Mouse (Mus musculus) erythroblast, adult 5-6 weeks (primary cell): Measurements from ENCODE around the gene 9130213A22Rik. TPM values are rescaled to one million over a fixed set of nuclear protein-coding genes. Genes with fewer than 3 reads are reported as not detected.
"Not testable (repeated sequence)": the region's sequence is repeated elsewhere in the genome, so short reads cannot be mapped to it uniquely, and the experiment has no call there.

ENCODE experiments used
- ATAC-seq: replicated peaks from 2 replicates; pipeline ENCODE4 v1.8.0; 2016; ENCODE audit warnings: moderate number of reproducible peaks, mild to moderate bottlenecking, moderate TSS enrichment, inconsistent platforms; ENCODE audit not compliant: poor library complexity, low FRiP score, severe bottlenecking
- total RNA-seq, 2 experiments: library from RNA; stranded (forward) in 1 of 2; stranded (reverse) in 1 of 2; fragments of 150-400 nt in 1 of 2; fragments of 200-764, 138-1000 nt in 1 of 2; gene quantifications; 2 replicates each; pipeline versions ENCODE4 v1.2.3 to v1.2.4; 2015 to 2017; ENCODE audit warnings: low replicate concordance in 2 of 2

9130213A22Rik gene
- total RNA-seq, 2 experiments from 2014 or later: not detected

DNA sequence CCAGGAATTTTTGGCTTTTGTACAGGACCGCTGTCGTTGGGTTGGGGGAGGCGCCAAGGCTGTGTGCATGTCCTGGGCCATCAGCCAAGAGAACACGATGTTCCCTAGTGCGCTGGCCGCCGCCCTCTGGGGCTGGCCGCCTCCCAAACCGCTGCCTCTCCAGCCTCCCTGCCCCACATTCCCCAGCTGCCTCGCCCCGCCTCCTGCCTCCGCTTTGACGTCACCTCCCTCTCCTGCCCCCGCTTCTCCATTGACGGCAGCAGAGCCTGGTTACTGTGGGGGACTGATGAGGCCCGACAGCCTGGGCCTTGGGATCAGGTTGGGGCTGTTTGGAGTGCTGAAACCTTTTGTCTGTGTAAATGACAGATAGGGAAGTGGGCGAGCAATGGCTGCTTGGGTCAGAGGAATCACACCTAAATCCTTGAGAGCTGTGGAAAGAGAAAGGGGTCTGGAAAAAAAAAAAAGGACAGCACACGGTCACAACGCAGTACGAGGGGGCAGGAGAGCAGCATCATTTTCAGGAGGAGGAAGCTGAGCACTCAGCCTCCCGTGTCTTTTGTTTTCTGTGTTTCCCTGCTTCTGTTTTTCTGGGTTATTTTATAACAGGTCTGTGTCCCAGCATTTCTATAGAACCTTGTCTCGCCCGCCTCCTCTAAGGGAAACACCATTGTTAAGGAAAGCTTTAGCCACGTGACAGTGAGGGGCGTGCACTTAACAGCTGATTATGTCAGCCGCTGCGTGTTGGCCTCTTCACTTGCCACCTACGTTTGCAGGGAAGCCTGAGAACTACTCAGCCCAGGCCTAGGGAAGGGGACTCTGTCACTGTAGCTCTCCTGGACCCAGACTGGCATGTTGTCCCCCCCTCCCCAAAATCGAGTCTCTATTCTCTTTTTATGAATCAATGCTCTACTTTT lies 25.1 kb downstream of the 9130213A22Rik start:
- peak; percentile 62 for ATAC-seq

DNA sequence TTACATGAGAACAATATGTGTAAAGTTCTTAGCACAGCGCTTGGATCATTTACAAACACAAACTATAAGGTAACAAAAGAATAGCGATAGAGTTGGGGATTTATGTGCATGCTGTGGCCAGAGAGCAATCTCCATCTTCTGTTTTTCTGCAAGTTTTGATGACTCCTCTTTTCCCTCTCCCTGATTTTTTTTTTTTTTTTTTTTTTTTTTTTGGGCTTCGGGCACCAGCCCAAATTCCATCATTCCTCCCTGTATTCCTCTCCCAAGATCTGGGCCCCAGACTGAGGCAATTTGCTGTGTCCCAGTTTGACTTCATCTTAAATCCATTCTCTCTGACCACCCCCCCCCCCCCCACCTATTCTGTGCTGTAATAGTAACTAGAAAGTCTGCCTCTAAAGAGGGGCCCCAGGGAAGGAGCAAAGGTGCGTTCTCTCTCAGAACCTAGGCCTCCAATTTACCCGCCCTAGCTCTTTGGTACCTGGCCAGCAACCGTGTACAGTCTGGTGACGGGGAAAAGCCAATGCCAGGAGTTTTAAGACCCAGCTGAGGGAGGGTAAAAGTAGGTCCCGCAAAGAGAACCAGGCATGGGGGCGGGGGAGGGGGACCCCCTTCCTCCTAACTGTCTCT lies 25.9 kb downstream of the 9130213A22Rik start:
- no peak for ATAC-seq

- no peak for ATAC-seq
Measured at GRCm38 (mm10) chr11:69095511-69096231, 26.7 kb downstream of the 9130213A22Rik start.

- ATAC-seq: peak; percentile 70
Measured at GRCm38 (mm10) chr11:69094697-69095429, 27.5 kb downstream of the 9130213A22Rik start, which contains the start of gene Per1. Gene Per1, plus strand, starts transcription at chr11:69095217.

GRCm38 (mm10) chr11:69093856-69094255 lies 28.5 kb downstream of the 9130213A22Rik start:
- ATAC-seq: not testable (repeated sequence)

- no peak for ATAC-seq
Measured at GRCm38 (mm10) chr11:69092871-69093270, 29.5 kb downstream of the 9130213A22Rik start.

DNA sequence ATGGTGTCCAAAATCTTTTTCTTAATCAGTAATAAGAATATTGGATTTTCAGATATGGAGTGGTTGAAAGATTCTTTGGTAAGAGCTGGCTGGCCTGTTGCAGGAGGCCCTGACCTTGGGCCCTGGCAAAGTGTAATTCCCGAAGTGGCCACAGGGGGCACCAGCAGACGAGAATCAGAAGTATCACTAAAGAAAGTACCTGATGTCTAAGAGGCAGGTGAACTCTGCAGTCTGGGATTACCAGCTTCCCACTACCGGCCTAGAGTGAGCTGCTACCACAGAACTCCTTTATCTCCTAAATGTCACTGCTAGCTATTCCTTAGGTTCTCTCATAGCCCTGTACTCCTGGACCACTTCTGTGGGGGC lies 30.0 kb downstream of the 9130213A22Rik start:
- ATAC-seq: no peak

- ATAC-seq: no peak
Measured at GRCm38 (mm10) chr11:69091566-69092385, 30.6 kb downstream of the 9130213A22Rik start.

GRCm38 (mm10) chr11:69090367-69090766 lies 32.0 kb downstream of the 9130213A22Rik start:
- ATAC-seq: no peak

GRCm38 (mm10) chr11:69089616-69090290 lies 32.6 kb downstream of the 9130213A22Rik start:
- peak; percentile 12 for ATAC-seq

DNA sequence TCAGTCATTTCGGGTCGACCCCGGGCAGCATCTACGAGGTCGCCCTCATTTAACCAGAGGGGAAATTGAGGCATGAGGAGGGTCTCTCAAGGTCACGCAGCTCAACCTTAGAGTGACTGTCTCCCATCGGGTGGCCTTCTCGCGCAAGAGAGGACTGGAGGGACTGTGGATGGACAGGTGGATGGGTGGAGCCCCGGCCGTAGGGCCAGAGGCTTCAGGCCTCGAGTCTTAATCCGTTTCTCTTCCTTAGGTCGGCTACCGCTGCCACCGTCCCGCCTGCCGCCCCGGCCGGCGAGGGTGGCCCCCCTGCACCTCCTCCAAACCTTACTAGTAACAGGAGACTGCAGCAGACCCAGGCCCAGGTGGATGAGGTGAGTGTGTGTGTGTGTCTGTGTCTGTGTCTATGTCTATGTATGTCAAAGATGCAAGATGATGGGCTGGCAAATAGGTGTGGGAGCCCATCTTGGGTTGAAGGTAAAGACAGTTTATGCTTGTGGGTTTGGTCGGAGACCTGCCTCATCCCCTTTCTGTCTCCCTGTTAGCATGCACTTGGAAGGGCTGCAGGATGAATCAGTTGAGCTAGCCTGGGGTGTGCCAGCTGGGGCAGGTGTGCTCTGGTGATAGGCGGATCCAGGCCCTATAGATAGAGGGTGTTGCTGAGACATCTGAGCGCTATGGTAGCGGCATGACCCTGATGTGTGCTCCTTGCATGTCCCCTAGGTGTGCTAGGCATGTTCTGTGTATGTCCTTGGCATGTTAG lies 33.4 kb downstream of the 9130213A22Rik start:
- ATAC-seq: peak; percentile 86

DNA sequence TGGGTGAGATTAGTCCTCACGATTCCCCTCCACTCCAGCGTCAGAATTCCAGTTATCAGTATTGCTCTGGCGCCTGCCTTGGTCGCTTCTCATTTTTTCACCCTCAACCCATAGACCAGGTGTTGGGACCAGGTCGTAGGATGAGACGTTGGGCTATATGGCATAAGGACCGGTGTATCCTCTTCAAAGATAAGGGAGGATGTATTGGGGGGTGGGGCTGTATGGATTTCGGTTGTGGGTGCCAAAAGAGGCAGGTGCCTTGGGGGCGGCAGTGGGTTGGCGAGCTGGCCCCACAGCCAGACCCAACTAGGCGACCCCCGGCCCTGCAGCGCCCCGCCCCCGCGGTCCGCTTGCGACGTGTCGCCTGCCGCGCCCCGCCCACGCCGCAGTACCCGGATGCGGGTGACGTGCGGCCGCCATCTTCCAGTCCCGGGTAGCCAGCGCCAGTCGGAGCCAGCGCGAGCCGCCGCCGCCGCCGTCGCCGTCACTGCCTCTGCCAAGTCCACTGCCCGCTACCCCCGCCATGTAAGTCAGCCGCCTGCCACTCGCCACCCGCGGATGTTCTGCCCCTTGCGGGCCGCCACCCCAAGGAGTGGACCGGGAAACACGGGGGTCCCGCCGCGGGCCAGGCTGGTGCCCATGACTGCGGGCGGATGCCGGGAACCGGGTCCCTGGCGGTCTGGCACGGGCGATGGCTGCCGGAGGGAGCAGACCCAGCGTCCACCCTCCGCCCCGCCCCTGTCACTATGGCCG lies 34.1 kb downstream of the 9130213A22Rik start, which contains the start of gene Vamp2:
TSS of gene Vamp2 (plus strand) at position 388 of the 753 bp plus-strand sequence.
- ATAC-seq: peak; percentile 64

DNA sequence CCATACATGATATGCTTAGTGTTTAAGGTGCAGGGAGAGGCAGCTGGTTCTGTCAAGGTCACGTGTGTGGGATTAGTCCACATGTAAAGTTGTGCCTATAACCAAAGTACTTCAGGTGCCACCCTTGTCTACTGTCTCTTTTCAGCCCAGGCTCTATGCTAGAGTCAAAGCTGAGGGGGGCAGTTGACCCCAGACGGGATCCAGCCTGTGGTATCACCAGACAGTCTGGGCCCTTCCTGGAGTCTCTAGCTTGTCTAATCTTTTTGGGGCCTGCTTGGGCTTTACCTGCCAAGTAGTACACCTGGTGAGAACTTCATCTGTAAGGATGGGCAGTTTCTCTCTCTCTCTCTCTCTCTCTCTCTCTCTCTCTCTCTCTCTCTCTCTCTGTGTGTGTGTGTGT lies 34.8 kb downstream of the 9130213A22Rik start:
- no peak for ATAC-seq

- no peak for ATAC-seq
Measured at GRCm38 (mm10) chr11:69087082-69087481, 35.3 kb downstream of the 9130213A22Rik start.

- ATAC-seq: no peak
Measured at GRCm38 (mm10) chr11:69086390-69086789, 36.0 kb downstream of the 9130213A22Rik start.

DNA sequence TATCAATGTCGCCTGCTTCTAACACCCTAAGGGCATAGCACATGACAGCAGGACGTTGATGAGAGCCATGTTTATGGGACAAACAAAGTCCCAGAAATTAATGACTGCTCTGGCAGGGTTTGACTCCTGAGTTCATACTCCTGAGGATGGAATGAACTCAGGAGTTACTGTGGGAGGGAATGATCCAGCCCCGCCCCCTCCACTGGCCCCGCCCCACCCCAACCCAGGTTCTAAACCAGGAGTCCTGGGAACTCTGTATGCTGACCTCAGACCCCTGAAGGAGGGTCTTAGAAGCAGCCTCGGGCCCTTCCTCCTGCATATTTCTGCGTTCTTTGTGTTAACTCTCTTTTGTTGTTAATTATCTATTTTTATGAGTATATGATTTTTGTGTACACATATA lies 36.8 kb downstream of the 9130213A22Rik start:
- ATAC-seq: no peak

- ATAC-seq: no peak
Measured at GRCm38 (mm10) chr11:69081613-69082012, 40.8 kb downstream of the 9130213A22Rik start.
